Mouse (Mus musculus): ENCODE data around the gene Tmem207. TPM values are rescaled to one million over a fixed set of nuclear protein-coding genes. Genes with fewer than 3 reads are reported as not detected.

Tmem207 gene
- not detected in 2 replicates for polyA plus RNA-seq (2016; fragmentation: Nextera tagmentation; extraction: Ambion mirVana)

GRCm38 (mm10) chr16:26526669-26527068 lies at the start of gene Tmem207:
TSS of gene Tmem207 (minus strand) at chr16:26526769.
- no peak within 1 kb of the TSS for H3K4me3 ChIP-seq
- WGBS: 91% methylated on average over 4 of the region's 4 CpGs
- no peak for DNase-seq (ENCODE audit: low spot score)
- H3K36me3 ChIP-seq (replicated peaks): no peaks in the 10 kb centered on the region
- H3K27me3 ChIP-seq (replicated peaks; ENCODE audit: low read depth, poor library complexity, severe bottlenecking): no peaks in the 10 kb centered on the region
- H3K27ac ChIP-seq (replicated peaks): no peak within 1 kb of the TSS
- no peaks in the 10 kb centered on the region for H3K4me1 ChIP-seq
- no peaks in the 10 kb centered on the region for H3K9me3 ChIP-seq

GRCm38 (mm10) chr16:26574173-26574572 lies 47.6 kb upstream of the Tmem207 start:
- Histone ChIP-seq H3K27ac (replicated peaks) (no peak overlapping the region), H3K4me1 (no peaks in the 10 kb centered on the region), H3K36me3 (replicated peaks) (no peaks in the 10 kb centered on the region), H3K4me3 (no peak overlapping the region), H3K27me3 (replicated peaks; ENCODE audit: low read depth, poor library complexity, severe bottlenecking) (no peaks in the 10 kb centered on the region), H3K9me3 (no peaks in the 10 kb centered on the region)
- WGBS: 92% methylated on average over 5 of the region's 5 CpGs
- no peak for DNase-seq (ENCODE audit: low spot score)

- no peaks in the 10 kb centered on the region for H3K4me1 ChIP-seq
- H3K36me3 ChIP-seq (replicated peaks): no peaks in the 10 kb centered on the region
- DNase-seq (ENCODE audit: low spot score): no peak
- no peaks in the 10 kb centered on the region for H3K27me3 ChIP-seq (replicated peaks; ENCODE audit: low read depth, poor library complexity, severe bottlenecking)
- no peak overlapping the region for H3K27ac ChIP-seq (replicated peaks)
- H3K9me3 ChIP-seq: no peaks in the 10 kb centered on the region
- no peak overlapping the region for H3K4me3 ChIP-seq
- WGBS: 82% methylated on average over 2 of the region's 2 CpGs
Observed at GRCm38 (mm10) chr16:26571836-26572235, 45.3 kb upstream of the Tmem207 start.

- H3K27me3 ChIP-seq (replicated peaks; ENCODE audit: low read depth, poor library complexity, severe bottlenecking): no peaks in the 10 kb centered on the region
- H3K27ac ChIP-seq (replicated peaks): no peak overlapping the region
- no peaks in the 10 kb centered on the region for H3K4me1 ChIP-seq
- H3K4me3 ChIP-seq: no peak overlapping the region
- H3K9me3 ChIP-seq: no peaks in the 10 kb centered on the region
- DNase-seq (ENCODE audit: low spot score): no peak
- no peaks in the 10 kb centered on the region for H3K36me3 ChIP-seq (replicated peaks)
Observed at GRCm38 (mm10) chr16:26569387-26569978, 42.9 kb upstream of the Tmem207 start.

- DNase-seq (ENCODE audit: low spot score): no peak
- Histone ChIP-seq H3K27ac (replicated peaks) (no peak overlapping the region), H3K27me3 (replicated peaks; ENCODE audit: low read depth, poor library complexity, severe bottlenecking) (no peaks in the 10 kb centered on the region), H3K4me1 (no peaks in the 10 kb centered on the region), H3K9me3 (no peaks in the 10 kb centered on the region), H3K4me3 (no peak overlapping the region), H3K36me3 (replicated peaks) (no peaks in the 10 kb centered on the region)
- WGBS: 80% methylated on average over 2 of the region's 2 CpGs
Observed at GRCm38 (mm10) chr16:26562771-26563170, 36.2 kb upstream of the Tmem207 start.

GRCm38 (mm10) chr16:26561743-26562142 lies 35.2 kb upstream of the Tmem207 start:
- H3K27me3 ChIP-seq (replicated peaks; ENCODE audit: low read depth, poor library complexity, severe bottlenecking): no peaks in the 10 kb centered on the region
- no peaks in the 10 kb centered on the region for H3K9me3 ChIP-seq
- H3K4me3 ChIP-seq: no peak overlapping the region
- H3K4me1 ChIP-seq: no peaks in the 10 kb centered on the region
- 42% methylated on average over 2 of the region's 2 CpGs for WGBS
- H3K36me3 ChIP-seq (replicated peaks): no peaks in the 10 kb centered on the region
- no peak for DNase-seq (ENCODE audit: low spot score)
- no peak overlapping the region for H3K27ac ChIP-seq (replicated peaks)

- H3K27me3 ChIP-seq (replicated peaks; ENCODE audit: low read depth, poor library complexity, severe bottlenecking): no peaks in the 10 kb centered on the region
- H3K4me1 ChIP-seq: no peaks in the 10 kb centered on the region
- H3K27ac ChIP-seq (replicated peaks): no peak overlapping the region
- no peaks in the 10 kb centered on the region for H3K9me3 ChIP-seq
- no peak overlapping the region for H3K4me3 ChIP-seq
- no peak for DNase-seq (ENCODE audit: low spot score)
- H3K36me3 ChIP-seq (replicated peaks): no peaks in the 10 kb centered on the region
- 86% methylated on average over 1 of the region's 1 CpGs for WGBS
Observed at GRCm38 (mm10) chr16:26558797-26559196, 32.2 kb upstream of the Tmem207 start.

- DNase-seq (ENCODE audit: low spot score): no peak
- Histone ChIP-seq H3K4me3 (no peak overlapping the region), H3K4me1 (no peaks in the 10 kb centered on the region), H3K9me3 (no peaks in the 10 kb centered on the region), H3K27me3 (replicated peaks; ENCODE audit: low read depth, poor library complexity, severe bottlenecking) (no peaks in the 10 kb centered on the region), H3K27ac (replicated peaks) (no peak overlapping the region), H3K36me3 (replicated peaks) (no peaks in the 10 kb centered on the region)
- WGBS: 90% methylated on average over 3 of the region's 3 CpGs
Observed at GRCm38 (mm10) chr16:26552234-26552633, 25.7 kb upstream of the Tmem207 start.

GRCm38 (mm10) chr16:26549221-26549620 lies 22.7 kb upstream of the Tmem207 start:
- Histone ChIP-seq H3K9me3 (no peaks in the 10 kb centered on the region), H3K27me3 (replicated peaks; ENCODE audit: low read depth, poor library complexity, severe bottlenecking) (no peaks in the 10 kb centered on the region), H3K36me3 (replicated peaks) (no peaks in the 10 kb centered on the region), H3K4me1 (0 out of 2 replicates have a peak, but pooled peaks cover 6% of the 10 kb centered on the region), H3K4me3 (no peak overlapping the region), H3K27ac (replicated peaks) (no peak overlapping the region)
- 92% methylated on average over 2 of the region's 2 CpGs for WGBS
- DNase-seq (ENCODE audit: low spot score): no peak

GRCm38 (mm10) chr16:26546879-26547206 lies 20.3 kb upstream of the Tmem207 start:
- 88% methylated on average over 1 of the region's 1 CpGs for WGBS
- Histone ChIP-seq H3K27ac (replicated peaks) (no peak overlapping the region), H3K36me3 (replicated peaks) (no peaks in the 10 kb centered on the region), H3K27me3 (replicated peaks; ENCODE audit: low read depth, poor library complexity, severe bottlenecking) (no peaks in the 10 kb centered on the region), H3K9me3 (no peaks in the 10 kb centered on the region), H3K4me3 (no peak overlapping the region), H3K4me1 (0 out of 2 replicates have a peak, but pooled peaks cover 6% of the 10 kb centered on the region)
- DNase-seq (ENCODE audit: low spot score): no peak

GRCm38 (mm10) chr16:26546170-26546878 lies 19.8 kb upstream of the Tmem207 start:
- Histone ChIP-seq H3K27me3 (replicated peaks; ENCODE audit: low read depth, poor library complexity, severe bottlenecking) (no peaks in the 10 kb centered on the region), H3K36me3 (replicated peaks) (no peaks in the 10 kb centered on the region), H3K4me1 (0 out of 2 replicates have a peak, but pooled peaks cover 6% of the 10 kb centered on the region), H3K9me3 (no peaks in the 10 kb centered on the region), H3K4me3 (no peak overlapping the region), H3K27ac (replicated peaks) (no peak overlapping the region)
- WGBS: 43% methylated on average over 7 of the region's 7 CpGs
- DNase-seq (ENCODE audit: low spot score): no peak

GRCm38 (mm10) chr16:26532287-26532686 lies 5.7 kb upstream of the Tmem207 start:
- Histone ChIP-seq H3K36me3 (replicated peaks) (no peaks in the 10 kb centered on the region), H3K27ac (replicated peaks) (no peak overlapping the region), H3K9me3 (no peaks in the 10 kb centered on the region), H3K4me3 (no peak overlapping the region), H3K4me1 (peaks cover 6% of the 10 kb centered on the region), H3K27me3 (replicated peaks; ENCODE audit: low read depth, poor library complexity, severe bottlenecking) (no peaks in the 10 kb centered on the region)
- WGBS: 71% methylated on average over 1 of the region's 1 CpGs
- no peak for DNase-seq (ENCODE audit: low spot score)

GRCm38 (mm10) chr16:26530451-26530850 lies 3.9 kb upstream of the Tmem207 start:
- Histone ChIP-seq H3K36me3 (replicated peaks) (no peaks in the 10 kb centered on the region), H3K4me1 (peaks cover 6% of the 10 kb centered on the region), H3K27ac (replicated peaks) (no peak overlapping the region), H3K27me3 (replicated peaks; ENCODE audit: low read depth, poor library complexity, severe bottlenecking) (no peaks in the 10 kb centered on the region), H3K9me3 (no peaks in the 10 kb centered on the region), H3K4me3 (no peak overlapping the region)
- DNase-seq (ENCODE audit: low spot score): no peak
- 88% methylated on average over 1 of the region's 1 CpGs for WGBS

Measured in embryonic facial prominence, embryonic 10.5 days (tissue).